Comparison of ENCODE assay signal across 28 mouse cellular contexts in the genomic region with DNA sequence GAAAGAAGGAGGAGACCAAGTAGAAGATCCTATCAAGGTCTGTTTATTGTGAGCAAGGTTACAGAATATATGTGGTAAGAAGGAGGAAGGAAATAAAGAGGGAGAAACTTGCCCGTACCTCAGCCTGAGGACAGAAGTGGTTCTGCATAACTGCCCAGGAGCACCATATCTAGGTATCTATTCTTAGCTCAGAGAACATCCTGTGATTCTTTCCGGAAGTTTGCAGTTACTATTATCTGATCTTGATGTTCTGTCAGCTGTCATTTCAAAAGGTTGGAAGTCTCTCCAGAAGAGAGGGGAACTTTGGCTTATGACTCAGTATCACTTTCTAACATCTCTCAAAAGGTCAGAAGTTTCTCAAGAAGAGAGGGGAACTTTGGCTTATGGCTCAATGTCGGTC.
DNase-seq lines count a peak whose midpoint lies in the region; ATAC-seq and TF ChIP-seq lines count a peak whose summit lies in the region.
"Had no signal": no experiment of that assay in that cellular context is flagged by ENCODE, and none has a peak within 500 bp of the region (broad histone marks: within the 10 kb centered on the region; RNA-seq: fewer than 3 reads in every experiment).

No protein-coding gene starts in this region.

- H3K4me1 ChIP-seq in CH12.LX (ENCODE audit: control insufficient read depth in 1 of 2, insufficient read depth in 2 of 2), result no peaks in the 10 kb centered on the region
- H3K4me1 ChIP-seq: embryonic facial prominence, embryonic 12.5 days; embryonic facial prominence, embryonic 15.5 days; heart, embryonic 12.5 days; heart, embryonic 15.5 days; hindbrain, embryonic 10.5 days; hindbrain, embryonic 13.5 days had no signal

- H3K4me2 ChIP-seq in CH12.LX (ENCODE audit: insufficient read depth, low read depth, poor library complexity, severe bottlenecking), result no peak overlapping the region
- H3K4me2 ChIP-seq: embryonic facial prominence, embryonic 12.5 days; embryonic facial prominence, embryonic 15.5 days; heart, embryonic 12.5 days; heart, embryonic 15.5 days; hindbrain, embryonic 13.5 days had no signal

- dilution Hi-C loops in CH12.LX (cut with MboI; ENCODE audit: extremely low pct_ligation_motif_present, extremely low pct_unique_long_range_greater_than_20kb, low sequenced_read_pairs), result no loop called here

- no peak overlapping the region for H3K27ac ChIP-seq in CH12.LX (ENCODE audit: insufficient read depth, low read depth)
- H3K27ac ChIP-seq: embryonic facial prominence, embryonic 12.5 days; embryonic facial prominence, embryonic 15.5 days; gastrocnemius, adult 2 months; heart, embryonic 15.5 days; hindbrain, embryonic 10.5 days; hindbrain, embryonic 13.5 days had no signal

- ATAC-seq in CD4-positive, CD25-positive, alpha-beta regulatory T cell, adult 4 months, result no peak
- ATAC-seq: activated CD4-positive, CD25-positive, alpha-beta regulatory T cell, adult 4 months; forebrain, embryonic 14.5 days; forebrain, postnatal 0 days; hindbrain, embryonic 16.5 days; inflammation-experienced regulatory T-cells, adult 6 months had no signal

- TF ChIP-seq EP300 in CH12.LX (IDR thresholded peaks at IDR 0.05; ENCODE audit: low read length), result no peak

- no peaks in the 10 kb centered on the region for H3K79me2 ChIP-seq in CH12.LX (replicated peaks; ENCODE audit: control insufficient read depth, extremely low read depth, insufficient read depth, poor library complexity, severe bottlenecking)

- TF ChIP-seq RAD21 in CH12.LX (IDR thresholded peaks at IDR 0.05; ENCODE audit: low read depth, low read length), result no peak

- no peak overlapping the region for H3K4me3 ChIP-seq in CH12.LX (replicated peaks in 1 of 3; ENCODE audit: low read depth in 2 of 3, low read length in 2 of 3, poor library complexity in 1 of 3)
- H3K4me3 ChIP-seq: embryonic facial prominence, embryonic 12.5 days; embryonic facial prominence, embryonic 15.5 days; gastrocnemius, adult 2 months; heart, embryonic 12.5 days; heart, embryonic 15.5 days; hindbrain, embryonic 10.5 days; hindbrain, embryonic 13.5 days had no signal

- no peaks in the 10 kb centered on the region for H3K27me3 ChIP-seq in CH12.LX (replicated peaks)
- H3K27me3 ChIP-seq in splenic B cell, adult 2 months (ENCODE audit: control insufficient read depth, insufficient read depth, low read length, poor library complexity, severe bottlenecking), result no peaks in the 10 kb centered on the region
- H3K27me3 ChIP-seq: embryonic facial prominence, embryonic 12.5 days; embryonic facial prominence, embryonic 15.5 days; heart, embryonic 12.5 days; heart, embryonic 15.5 days; hindbrain, embryonic 13.5 days had no signal

- peak; percentile 3 for DNase-seq in CD4-positive, CD25-positive, alpha-beta regulatory T cell, adult 2 months (ENCODE audit: low read depth, low spot score)
- DNase-seq in 416B (ENCODE audit: low read depth) (peak; percentile 64), CH12.LX (ENCODE audit: extremely low read depth) (peak; percentile 6)
- peak; percentile 56 for DNase-seq in splenic B cell, adult 2 months (ENCODE audit: low read depth, low spot score)
- DNase-seq in layer of hippocampus, adult 8-10 months (ENCODE audit: low spot score in 2 of 2), result no peak
- DNase-seq in kidney, adult 9 months, result no peak
- DNase-seq: adrenal gland, postnatal 10 days; cerebellum, adult 11 months; cerebellum, adult 2 months; cerebellum, adult 9-11 months; cerebellum, postnatal 25 days; forebrain, postnatal 0 days; gastrocnemius, adult 2 months; gastrocnemius, postnatal 14 days; heart, adult 11 months; heart, postnatal 10 days; heart, postnatal 36 days had no signal

- TF ChIP-seq POLR2A in CH12.LX (IDR thresholded peaks at IDR 0.05; ENCODE audit: low read depth, low read length), result no peak

- no peaks in the 10 kb centered on the region for H3K9me3 ChIP-seq in CH12.LX (replicated peaks; ENCODE audit: low read length)
- H3K9me3 ChIP-seq: embryonic facial prominence, embryonic 12.5 days; embryonic facial prominence, embryonic 15.5 days; hindbrain, embryonic 13.5 days had no signal

- TF ChIP-seq CTCF in CH12.LX (conservative IDR thresholded peaks at IDR 0.05 in 1 of 2, IDR thresholded peaks at IDR 0.05 in 1 of 2; ENCODE audit: low read depth in 2 of 2, low read length in 2 of 2), result no peak

- in situ Hi-C loops in CH12.LX (cut with MboI; ENCODE audit: low pct_ligation_motif_present, low pct_unique_long_range_greater_than_20kb, low sequenced_read_pairs), result no loop called here

- H3K9ac ChIP-seq in CH12.LX (ENCODE audit: insufficient read depth, low read depth), result no peak overlapping the region
- H3K9ac ChIP-seq: embryonic facial prominence, embryonic 12.5 days; embryonic facial prominence, embryonic 15.5 days; forebrain, postnatal 0 days; heart, embryonic 12.5 days; heart, embryonic 15.5 days; hindbrain, embryonic 13.5 days had no signal

- H3K36me3 ChIP-seq in CH12.LX (replicated peaks in 1 of 2; ENCODE audit: control insufficient read depth in 1 of 2, insufficient read depth in 1 of 2, low read length in 1 of 2), result no peaks in the 10 kb centered on the region
- H3K36me3 ChIP-seq in splenic B cell, adult 2 months (ENCODE audit: control insufficient read depth, insufficient read depth, low read length, poor library complexity, severe bottlenecking), result no peaks in the 10 kb centered on the region
- H3K36me3 ChIP-seq: embryonic facial prominence, embryonic 12.5 days; embryonic facial prominence, embryonic 15.5 days; heart, embryonic 12.5 days; heart, embryonic 15.5 days; hindbrain, embryonic 10.5 days; hindbrain, embryonic 13.5 days had no signal

TF ChIP-seq in CH12.LX, 34 proteins besides CTCF, POLR2A, EP300 and RAD21:
- TF ChIP-seq JUN (IDR thresholded peaks at IDR 0.05; ENCODE audit: insufficient read depth, low read depth, low read length) (no peak), ZKSCAN1 (IDR thresholded peaks at IDR 0.05; ENCODE audit: borderline replicate concordance, low read depth, low read length) (no peak), USF1 (IDR thresholded peaks at IDR 0.05; ENCODE audit: low read depth, low read length) (no peak), GABPA (IDR thresholded peaks at IDR 0.05; ENCODE audit: insufficient replicate concordance, low read depth, low read length) (no peak), ZNF384 (IDR thresholded peaks at IDR 0.05; ENCODE audit: low read depth, low read length) (no peak), UBTF (IDR thresholded peaks at IDR 0.05; ENCODE audit: low read depth, low read length) (no peak), NRF1 (IDR thresholded peaks at IDR 0.05; ENCODE audit: low read depth, low read length) (no peak), NELFE (IDR thresholded peaks at IDR 0.05; ENCODE audit: low read depth, low read length) (no peak), E2F4 (IDR thresholded peaks at IDR 0.05; ENCODE audit: insufficient replicate concordance, low read depth, low read length) (no peak), POLR2AphosphoS2 (IDR thresholded peaks at IDR 0.05; ENCODE audit: low read depth, low read length) (no peak), IRF4 (IDR thresholded peaks at IDR 0.05; ENCODE audit: low read depth, low read length) (no peak)
TF ChIP-seq in CH12.LX: peak in this region for 0.

Comparison
In these comparisons a context has a peak if more than half of its experiments do, and no peak if none do; other contexts are left out.
1. DNase-seq: peak in CD4-positive, CD25-positive, alpha-beta regulatory T cell, adult 2 months (single experiment), 416B (single experiment), CH12.LX (single experiment) and splenic B cell, adult 2 months (single experiment); none in layer of hippocampus, adult 8-10 months (0 of 2) and kidney, adult 9 months (single experiment).